Mouse (Mus musculus) CH12.LX (cell line): ENCODE measurements around the gene Zfp628. TPM values are rescaled to one million over a fixed set of nuclear protein-coding genes. Genes with fewer than 3 reads are reported as not detected.

Experiments used
- DNase-seq: peaks from one replicate; pipeline ENCODE4 v3.0.0-alpha.2; 2013; ENCODE audit errors: extremely low read depth
- H3K27ac ChIP-seq: 2 replicates; pipeline ENCODE4 v1.5.1; 2012; ENCODE audit warnings: low read depth, mild to moderate bottlenecking, control low read depth, moderate library complexity; ENCODE audit not compliant: insufficient read depth
- H3K27me3 ChIP-seq: replicated peaks from 2 replicates; pipeline ENCODE3; 2012; ENCODE audit warnings: inconsistent platforms
- H3K36me3 ChIP-seq, 2 experiments: replicated peaks in 1 of 2; 2 replicates each; pipeline versions ENCODE3 to v1.6.1; 2012; ENCODE audit warnings: inconsistent platforms in 1 of 2, low read length in 1 of 2, mild to moderate bottlenecking in 1 of 2, mixed read lengths in 1 of 2, moderate library complexity in 1 of 2; ENCODE audit not compliant: control insufficient read depth in 1 of 2, insufficient read depth in 1 of 2
- H3K4me1 ChIP-seq, 2 experiments: 2 replicates each; pipeline ENCODE4 v1.6.1; 2012; ENCODE audit warnings: inconsistent platforms in 1 of 2, moderate library complexity in 1 of 2; ENCODE audit not compliant: insufficient read depth in 2 of 2, control insufficient read depth in 1 of 2
- H3K4me2 ChIP-seq: 2 replicates; pipeline ENCODE4 v1.6.1; 2012; ENCODE audit warnings: low read depth, mild to moderate bottlenecking, control low read depth; ENCODE audit not compliant: poor library complexity, insufficient read depth, severe bottlenecking
- H3K4me3 ChIP-seq, 3 experiments: fragments of 150-350 bp in 1 of 3; sonication (generic) in 1 of 3; replicated peaks in 1 of 3; 2 replicates each; pipeline versions ENCODE3 to v1.5.1; 2011 to 2012; ENCODE audit warnings: low read depth in 2 of 3, low read length in 2 of 3, mild to moderate bottlenecking in 2 of 3, moderate library complexity in 2 of 3, control low read depth in 1 of 3, improper control_type of control experiment in 1 of 3, inconsistent platforms in 1 of 3, mixed read lengths in 1 of 3; ENCODE audit not compliant: poor library complexity in 1 of 3
- H3K79me2 ChIP-seq: replicated peaks from 2 replicates; pipeline ENCODE4 v1.6.1; 2012; ENCODE audit warnings: mild to moderate bottlenecking, moderate library complexity; ENCODE audit not compliant: control insufficient read depth, poor library complexity, insufficient read depth, severe bottlenecking; ENCODE audit errors: extremely low read depth
- H3K9ac ChIP-seq: 2 replicates; pipeline ENCODE4 v1.6.1; 2012; ENCODE audit warnings: low read depth, mild to moderate bottlenecking, control low read depth, moderate library complexity; ENCODE audit not compliant: insufficient read depth
- H3K9me3 ChIP-seq: replicated peaks from 2 replicates; pipeline ENCODE3; 2012; ENCODE audit warnings: low read length, inconsistent platforms, mixed read lengths
- BHLHE40 ChIP-seq: IDR thresholded peaks from 2 replicates; pipeline ENCODE4 v1.6.1; 2011; ENCODE audit warnings: mild to moderate bottlenecking, low read depth, low read length, improper control_type of control experiment
- CHD1 ChIP-seq: IDR thresholded peaks from 2 replicates; pipeline ENCODE4 v1.6.1; 2012; ENCODE audit warnings: low read depth, low read length, improper control_type of control experiment, inconsistent platforms
- CHD2 ChIP-seq: IDR thresholded peaks from 2 replicates; pipeline ENCODE4 v1.6.1; 2011; ENCODE audit warnings: low read length, improper control_type of control experiment
- CTCF ChIP-seq, 2 experiments: IDR thresholded peaks in 1 of 2; conservative IDR thresholded peaks in 1 of 2; 2 replicates each; pipeline ENCODE4 v1.5.1; 2011 to 2012; ENCODE audit warnings: low read depth in 2 of 2, low read length in 2 of 2, improper control_type of control experiment in 1 of 2, inconsistent platforms in 1 of 2, mild to moderate bottlenecking in 1 of 2, moderate library complexity in 1 of 2
- E2F4 ChIP-seq: IDR thresholded peaks from 2 replicates; pipeline ENCODE4 v1.6.1; 2011; ENCODE audit warnings: low read depth, low read length, improper control_type of control experiment; ENCODE audit not compliant: insufficient replicate concordance
- ELF1 ChIP-seq: IDR thresholded peaks from 2 replicates; pipeline ENCODE4 v1.6.1; 2014; ENCODE audit warnings: low read depth, mild to moderate bottlenecking, inconsistent platforms, low read length, improper control_type of control experiment
- EP300 ChIP-seq: IDR thresholded peaks from 2 replicates; pipeline ENCODE4 v1.6.1; 2011; ENCODE audit warnings: low read length, improper control_type of control experiment
- ETS1 ChIP-seq: conservative IDR thresholded peaks from 2 replicates; pipeline ENCODE4 v1.6.1; 2012; ENCODE audit warnings: low read depth, mild to moderate bottlenecking, inconsistent platforms, low read length, improper control_type of control experiment, moderate library complexity
- GABPA ChIP-seq: IDR thresholded peaks from 2 replicates; pipeline ENCODE4 v1.6.1; 2012; ENCODE audit warnings: low read depth, low read length, improper control_type of control experiment, inconsistent platforms; ENCODE audit not compliant: insufficient replicate concordance
- HCFC1 ChIP-seq: IDR thresholded peaks from 2 replicates; pipeline ENCODE4 v1.6.1; 2012; ENCODE audit warnings: low read depth, mild to moderate bottlenecking, inconsistent platforms, low read length, improper control_type of control experiment
- IRF4 ChIP-seq: IDR thresholded peaks from 2 replicates; pipeline ENCODE4 v1.6.1; 2014; ENCODE audit warnings: low read depth, mild to moderate bottlenecking, inconsistent platforms, low read length, improper control_type of control experiment
- JUN ChIP-seq: IDR thresholded peaks from 2 replicates; pipeline ENCODE4 v1.6.1; 2011; ENCODE audit warnings: low read depth, mild to moderate bottlenecking, low read length, improper control_type of control experiment, moderate library complexity; ENCODE audit not compliant: insufficient read depth
- JUND ChIP-seq: conservative IDR thresholded peaks from 2 replicates; pipeline ENCODE4 v1.6.1; 2011; ENCODE audit warnings: low read depth, low read length, improper control_type of control experiment
- KAT2A ChIP-seq: IDR thresholded peaks from 2 replicates; pipeline ENCODE4 v1.6.1; 2012; ENCODE audit warnings: low read length, improper control_type of control experiment, inconsistent platforms; ENCODE audit not compliant: insufficient replicate concordance
- MAFK ChIP-seq: IDR thresholded peaks from 2 replicates; pipeline ENCODE4 v1.6.1; 2011; ENCODE audit warnings: low read length, improper control_type of control experiment; ENCODE audit not compliant: insufficient replicate concordance
- MAX ChIP-seq: IDR thresholded peaks from 2 replicates; pipeline ENCODE4 v1.6.1; 2011; ENCODE audit warnings: low read length, improper control_type of control experiment
- MAZ ChIP-seq: IDR thresholded peaks from 2 replicates; pipeline ENCODE4 v1.6.1; 2012; ENCODE audit warnings: low read depth, mild to moderate bottlenecking, inconsistent platforms, low read length, improper control_type of control experiment, moderate library complexity
- MEF2A ChIP-seq: IDR thresholded peaks from 2 replicates; pipeline ENCODE4 v1.6.1; 2014; ENCODE audit warnings: low read depth, mild to moderate bottlenecking, inconsistent platforms, low read length, improper control_type of control experiment, borderline replicate concordance
- MXI1 ChIP-seq: IDR thresholded peaks from 2 replicates; pipeline ENCODE4 v1.6.1; 2011; ENCODE audit warnings: mild to moderate bottlenecking, low read depth, low read length, improper control_type of control experiment
- MYC ChIP-seq: IDR thresholded peaks from 2 replicates; pipeline ENCODE4 v1.6.1; 2011; ENCODE audit warnings: low read depth, mild to moderate bottlenecking, improper control_type of control experiment, low read length
- NELFE ChIP-seq: IDR thresholded peaks from 2 replicates; pipeline ENCODE4 v1.6.1; 2011; ENCODE audit warnings: low read depth, low read length, improper control_type of control experiment
- NRF1 ChIP-seq: IDR thresholded peaks from 2 replicates; pipeline ENCODE4 v1.6.1; 2014; ENCODE audit warnings: low read depth, mild to moderate bottlenecking, inconsistent platforms, low read length, improper control_type of control experiment, moderate library complexity
- PAX5 ChIP-seq: IDR thresholded peaks from 2 replicates; pipeline ENCODE4 v1.6.1; 2012; ENCODE audit warnings: low read length, inconsistent platforms, mixed read lengths
- POLR2A ChIP-seq: IDR thresholded peaks from 2 replicates; pipeline ENCODE4 v1.6.1; 2011; ENCODE audit warnings: low read depth, mild to moderate bottlenecking, improper control_type of control experiment, low read length
- POLR2AphosphoS2 ChIP-seq: IDR thresholded peaks from 2 replicates; pipeline ENCODE4 v1.6.1; 2011; ENCODE audit warnings: low read depth, low read length, improper control_type of control experiment
- RAD21 ChIP-seq: IDR thresholded peaks from 2 replicates; pipeline ENCODE4 v1.6.1; 2011; ENCODE audit warnings: low read depth, mild to moderate bottlenecking, low read length, improper control_type of control experiment, moderate library complexity
- RCOR1 ChIP-seq: conservative IDR thresholded peaks from 2 replicates; pipeline ENCODE4 v1.6.1; 2012; ENCODE audit warnings: low read depth, mild to moderate bottlenecking, inconsistent platforms, low read length, improper control_type of control experiment
- SIN3A ChIP-seq: IDR thresholded peaks from 2 replicates; pipeline ENCODE4 v1.6.1; 2012; ENCODE audit warnings: low read length, improper control_type of control experiment, inconsistent platforms
- SMC3 ChIP-seq: IDR thresholded peaks from 2 replicates; pipeline ENCODE4 v1.6.1; 2011; ENCODE audit warnings: low read depth, low read length, improper control_type of control experiment
- TBP ChIP-seq: conservative IDR thresholded peaks from 2 replicates; pipeline ENCODE4 v1.6.1; 2011; ENCODE audit warnings: low read depth, low read length, improper control_type of control experiment
- TCF12 ChIP-seq: IDR thresholded peaks from 2 replicates; pipeline ENCODE4 v1.6.1; 2014; ENCODE audit warnings: low read depth, mild to moderate bottlenecking, inconsistent platforms, low read length, improper control_type of control experiment
- UBTF ChIP-seq: IDR thresholded peaks from 2 replicates; pipeline ENCODE4 v1.6.1; 2012; ENCODE audit warnings: low read depth, mild to moderate bottlenecking, inconsistent platforms, low read length, improper control_type of control experiment, moderate library complexity
- USF1 ChIP-seq: IDR thresholded peaks from 2 replicates; pipeline ENCODE4 v1.6.1; 2014; ENCODE audit warnings: low read depth, mild to moderate bottlenecking, inconsistent platforms, low read length, improper control_type of control experiment
- USF2 ChIP-seq: conservative IDR thresholded peaks from 2 replicates; pipeline ENCODE4 v1.6.1; 2011; ENCODE audit warnings: low read depth, low read length, improper control_type of control experiment
- ZC3H11A ChIP-seq: IDR thresholded peaks from 2 replicates; pipeline ENCODE4 v1.6.1; 2012; ENCODE audit warnings: low read depth, mild to moderate bottlenecking, inconsistent platforms, low read length, improper control_type of control experiment
- ZKSCAN1 ChIP-seq: IDR thresholded peaks from 2 replicates; pipeline ENCODE4 v1.6.1; 2012; ENCODE audit warnings: low read depth, inconsistent platforms, low read length, improper control_type of control experiment, borderline replicate concordance
- ZMIZ1 ChIP-seq: IDR thresholded peaks from 2 replicates; pipeline ENCODE4 v1.6.1; 2012; ENCODE audit warnings: low read depth, mild to moderate bottlenecking, inconsistent platforms, low read length, improper control_type of control experiment
- ZNF384 ChIP-seq: IDR thresholded peaks from 2 replicates; pipeline ENCODE4 v1.6.1; 2012; ENCODE audit warnings: low read depth, low read length, improper control_type of control experiment, inconsistent platforms
- dilution Hi-C: fragments of 300-500 bp; cut with MboI; formaldehyde crosslinking; loops from 2 replicates; pipeline ENCODE4 v1.14.3; 2020; ENCODE audit warnings: low sequenced_read_pairs; ENCODE audit not compliant: extremely low pct_unique_long_range_greater_than_20kb, extremely low pct_ligation_motif_present
- in situ Hi-C: fragments of 300-500 bp; cut with MboI; formaldehyde crosslinking; loops from 3 replicates; pipeline ENCODE4 v1.14.3; 2019; ENCODE audit warnings: low sequenced_read_pairs, low pct_ligation_motif_present, low pct_unique_long_range_greater_than_20kb, mixed read lengths
- polyA plus RNA-seq: library from polyadenylated mRNA; unstranded; fragments of >175 nt; gene quantifications from 2 replicates; pipeline ENCODE4 v1.2.1, GENCODE M21; 2012; ENCODE audit warnings: low read depth; ENCODE audit not compliant: insufficient read length
- total RNA-seq, 2 experiments: library from RNA; depleted of rRNA; stranded (reverse); fragments of 300-350 nt in 1 of 2; fragments of >200 nt in 1 of 2; gene quantifications; 2 replicates each; pipeline ENCODE4 v1.2.3; 2012 to 2014

The Zfp628 gene
- total and polyA plus RNA-seq, 3 experiments, result 0.87 to 9.4 (median 2.2) TPM

DNA sequence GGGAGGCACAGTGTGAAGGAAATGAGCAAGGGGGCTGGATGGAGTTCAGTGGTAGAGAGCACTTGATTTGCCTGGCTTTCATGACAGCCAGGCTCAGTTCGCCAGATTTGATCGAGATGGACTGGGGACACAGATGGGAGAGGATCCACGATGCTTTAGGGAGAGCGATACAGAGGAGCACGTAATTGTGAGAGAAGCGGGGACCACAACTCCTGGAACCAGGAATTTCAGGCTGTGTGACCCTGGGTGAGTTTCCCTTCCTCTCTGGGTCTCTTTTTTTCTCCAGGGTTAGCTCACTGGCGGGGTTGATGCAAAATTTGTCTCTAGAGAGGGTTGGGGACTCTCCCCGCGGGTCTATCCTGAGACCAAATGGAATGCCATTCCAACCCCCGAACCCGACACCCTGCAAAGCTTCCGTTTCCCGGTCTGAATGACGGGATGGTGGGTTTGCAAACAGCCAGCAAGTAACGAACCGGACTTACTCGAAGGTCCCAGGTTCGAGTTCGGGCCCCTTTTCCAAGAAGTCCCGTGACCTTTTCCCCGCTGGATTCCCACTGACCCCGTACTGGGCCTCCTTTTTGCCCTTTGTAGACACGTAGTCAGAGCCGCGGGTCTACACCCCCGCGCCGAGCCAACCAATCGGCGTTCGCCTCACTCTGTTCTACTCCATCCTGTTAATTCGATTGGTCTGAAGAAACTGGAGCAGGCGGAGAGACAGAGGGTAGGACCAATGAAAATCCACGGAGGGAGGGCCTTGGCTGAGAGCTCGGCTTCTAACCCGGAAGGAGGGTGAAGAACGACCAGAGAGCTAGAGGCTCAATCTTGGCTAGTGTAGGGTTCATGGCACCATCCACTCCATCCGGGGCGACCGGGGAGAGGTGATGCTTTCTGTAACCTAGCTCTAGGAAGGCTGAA lies 49.2 kb upstream of the Zfp628 start:
- dilution Hi-C loops, result no loop called here
- DNase-seq, result peak; percentile 98
- Histone ChIP-seq H3K27ac (peak overlapping the region; percentile 22), H3K9ac (peak overlapping the region; percentile 83), H3K4me3 (peak overlapping the region; percentile 67 to 74 (median 69)), H3K4me1 (peaks cover 4 to 18% of the 10 kb centered on the region in 2 experiments; a peak in 3 of 4 replicates), H3K79me2 (no peaks in the 10 kb centered on the region), H3K9me3 (no peaks in the 10 kb centered on the region), H3K36me3 (no peaks in the 10 kb centered on the region), H3K4me2 (peak overlapping the region; percentile 91), H3K27me3 (no peaks in the 10 kb centered on the region)
- in situ Hi-C loops, result no loop called here
- TF ChIP-seq ETS1 (no peak; the same call in 1 of the 2 replicates), IRF4 (peak; percentile 44), ELF1 (peak; percentile 98), HCFC1 (peak; percentile 66), UBTF (no peak), MEF2A (0 out of 2 replicates have a peak, but pooled peaks have one; percentile 20), RAD21 (no peak), MAZ (peak; percentile 22; the same call in 1 of the 2 replicates), CHD2 (peak; percentile 98), TBP (peak; percentile 90), ZNF384 (peak; percentile 52), TCF12 (peak; percentile 81), CTCF (conservative IDR thresholded peaks at IDR 0.05 in 1 of 2, IDR thresholded peaks at IDR 0.05 in 1 of 2; ENCODE audit: low read depth in 2 of 2, low read length in 2 of 2) (no peak), MAX (no peak), RCOR1 (no peak), MYC (no peak), KAT2A (no peak), BHLHE40 (peak; percentile 86), EP300 (no peak), USF1 (no peak), SIN3A (peak; percentile 88; the same call in 1 of the 2 replicates), SMC3 (no peak), PAX5 (no peak), NRF1 (peak; percentile 43; the same call in 1 of the 2 replicates), E2F4 (no peak), CHD1 (no peak), GABPA (no peak), JUND (no peak), MXI1 (no peak), ZMIZ1 (no peak), USF2 (no peak), POLR2AphosphoS2 (peak; percentile 74; the same call in 1 of the 2 replicates), JUN (no peak), POLR2A (peak; percentile 83), MAFK (no peak), ZKSCAN1 (no peak), ZC3H11A (no peak), NELFE (peak; percentile 93)
